Mouse (Mus musculus): ENCODE data around the gene Otol1. TPM values are rescaled to one million over a fixed set of nuclear protein-coding genes. Genes with fewer than 3 reads are reported as not detected.
A peak's percentile ranks its signal among the peaks of the same experiment; 100 is the strongest.

The Otol1 gene
- polyA plus RNA-seq, 1 experiment from 2014 or later: not detected

GRCm38 (mm10) chr3:70012641-70013040 is 5.2 kb downstream of the Otol1 start:
- Histone ChIP-seq H3K4me1 (replicated peaks; ENCODE audit: control insufficient read depth, insufficient read depth, low read length) (no peaks in the 10 kb centered on the region), H3K27ac (no peak overlapping the region), H3K27me3 (ENCODE audit: control insufficient read depth, insufficient read depth, low read length) (no peaks in the 10 kb centered on the region), H3K36me3 (replicated peaks; ENCODE audit: control insufficient read depth, insufficient read depth) (no peaks in the 10 kb centered on the region), H3K9ac (no peak overlapping the region), H3K4me2 (replicated peaks) (no peak overlapping the region), H3K4me3 (replicated peaks; ENCODE audit: low read length) (no peak overlapping the region), H3K9me3 (ENCODE audit: control insufficient read depth, low read length) (no peaks in the 10 kb centered on the region)
- DNase-seq (ENCODE audit: low spot score): no peak
- WGBS: 83% methylated on average over 4 of the region's 4 CpGs
- ATAC-seq (ENCODE audit: low FRiP score): no peak

DNA sequence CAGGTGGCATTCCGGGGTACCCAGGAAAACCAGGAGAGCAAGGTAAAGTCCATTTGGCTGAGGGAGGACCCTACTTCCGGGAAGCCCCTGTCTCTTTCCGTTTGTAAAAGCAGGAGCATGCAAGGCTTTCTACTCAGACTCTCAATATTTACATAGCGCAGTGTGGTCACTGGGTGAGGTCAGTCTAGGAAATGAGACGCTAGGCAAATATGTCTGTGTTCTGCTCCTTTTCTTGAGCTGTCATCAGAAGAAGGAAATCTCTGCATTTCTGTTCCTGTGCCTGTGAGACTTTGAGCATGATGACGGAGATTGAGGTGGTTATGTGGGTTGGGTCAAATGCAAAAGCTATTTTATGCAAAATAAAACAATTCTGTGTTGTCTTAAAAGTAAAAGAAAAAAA is 19.2 kb downstream of the Otol1 start:
- no peak overlapping the region for H3K9ac ChIP-seq
- 79% methylated on average over 6 of the region's 6 CpGs for WGBS
- no peaks in the 10 kb centered on the region for H3K27me3 ChIP-seq (ENCODE audit: control insufficient read depth, insufficient read depth, low read length)
- H3K27ac ChIP-seq: no peak overlapping the region
- H3K36me3 ChIP-seq (replicated peaks; ENCODE audit: control insufficient read depth, insufficient read depth): no peaks in the 10 kb centered on the region
- no peaks in the 10 kb centered on the region for H3K4me1 ChIP-seq (replicated peaks; ENCODE audit: control insufficient read depth, insufficient read depth, low read length)
- no peaks in the 10 kb centered on the region for H3K9me3 ChIP-seq (ENCODE audit: control insufficient read depth, low read length)
- no peak overlapping the region for H3K4me2 ChIP-seq (replicated peaks)
- no peak overlapping the region for H3K4me3 ChIP-seq (replicated peaks; ENCODE audit: low read length)
- no peak for ATAC-seq (ENCODE audit: low FRiP score)
- no peak for DNase-seq (ENCODE audit: low spot score)

- Histone ChIP-seq H3K9me3 (ENCODE audit: control insufficient read depth, low read length) (no peaks in the 10 kb centered on the region), H3K27me3 (ENCODE audit: control insufficient read depth, insufficient read depth, low read length) (no peaks in the 10 kb centered on the region), H3K27ac (no peak overlapping the region), H3K4me3 (replicated peaks; ENCODE audit: low read length) (no peak overlapping the region), H3K4me1 (replicated peaks; ENCODE audit: control insufficient read depth, insufficient read depth, low read length) (no peaks in the 10 kb centered on the region), H3K36me3 (replicated peaks; ENCODE audit: control insufficient read depth, insufficient read depth) (no peaks in the 10 kb centered on the region), H3K9ac (no peak overlapping the region), H3K4me2 (replicated peaks) (no peak overlapping the region)
- ATAC-seq (ENCODE audit: low FRiP score) (no peak), DNase-seq (ENCODE audit: low spot score) (no peak)
- WGBS: 84% methylated on average over 3 of the region's 3 CpGs
Observed at GRCm38 (mm10) chr3:70029260-70029659, 21.8 kb downstream of the Otol1 start.

DNA sequence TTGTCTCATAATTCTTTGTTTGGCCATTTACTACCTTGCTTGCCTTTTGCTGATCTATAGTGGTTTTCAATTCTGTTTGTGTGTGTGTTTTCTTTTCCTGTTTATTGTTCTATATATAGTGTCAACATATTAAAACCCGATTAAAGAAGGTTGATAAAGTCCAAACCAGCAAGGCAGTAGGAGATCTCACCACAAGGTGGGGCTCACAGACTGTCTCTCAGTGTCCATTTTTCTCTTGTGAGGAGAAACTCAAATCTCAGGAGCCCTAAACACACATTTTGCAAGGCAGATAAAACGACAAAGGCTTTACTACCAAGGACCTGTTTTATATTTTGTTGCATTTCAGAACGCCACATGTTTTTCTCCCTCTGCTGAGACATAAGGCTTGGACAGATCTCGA is 28.2 kb downstream of the Otol1 start:
- no peaks in the 10 kb centered on the region for H3K27me3 ChIP-seq (ENCODE audit: control insufficient read depth, insufficient read depth, low read length)
- no peak overlapping the region for H3K9ac ChIP-seq
- H3K36me3 ChIP-seq (replicated peaks; ENCODE audit: control insufficient read depth, insufficient read depth): no peaks in the 10 kb centered on the region
- H3K4me1 ChIP-seq (replicated peaks; ENCODE audit: control insufficient read depth, insufficient read depth, low read length): no peaks in the 10 kb centered on the region
- WGBS: 62% methylated on average over 4 of the region's 4 CpGs
- DNase-seq (ENCODE audit: low spot score) (peak; percentile 70), ATAC-seq (ENCODE audit: low FRiP score) (no peak)
- no peak overlapping the region for H3K4me2 ChIP-seq (replicated peaks)
- H3K9me3 ChIP-seq (ENCODE audit: control insufficient read depth, low read length): no peaks in the 10 kb centered on the region
- no peak overlapping the region for H3K4me3 ChIP-seq (replicated peaks; ENCODE audit: low read length)
- H3K27ac ChIP-seq: no peak overlapping the region

Other genes starting within 250 kb of the Otol1 start
- 0.37 and 0.67 TPM in 2 replicates for gene Sptssb, start 147.7 kb upstream of the Otol1 start, polyA plus RNA-seq (2014; fragmentation: Nextera tagmentation; extraction: Ambion mirVana)